Mouse (Mus musculus) heart, embryonic 16.5 days (tissue): ENCODE data around the gene CK137956. TPM values are rescaled to one million over a fixed set of nuclear protein-coding genes. Genes with fewer than 3 reads are reported as not detected.

ENCODE experiments used
- polyA plus RNA-seq: library from polyadenylated mRNA; unstranded; fragments of >200 nt; fragmentation: Nextera tagmentation; extraction: Ambion mirVana; gene quantifications from 2 replicates; pipeline ENCODE4 v1.2.1, GENCODE M21; 2015

The CK137956 gene
- polyA plus RNA-seq, 1 experiment from 2014 or later: not detected

Other genes starting within 250 kb of the CK137956 start
- 0.04 and 0.05 TPM in 2 replicates for gene Csmd2, start 16.9 kb upstream of the CK137956 start, polyA plus RNA-seq